8 mouse cellular contexts compared by ENCODE assay signal in the genomic region with DNA sequence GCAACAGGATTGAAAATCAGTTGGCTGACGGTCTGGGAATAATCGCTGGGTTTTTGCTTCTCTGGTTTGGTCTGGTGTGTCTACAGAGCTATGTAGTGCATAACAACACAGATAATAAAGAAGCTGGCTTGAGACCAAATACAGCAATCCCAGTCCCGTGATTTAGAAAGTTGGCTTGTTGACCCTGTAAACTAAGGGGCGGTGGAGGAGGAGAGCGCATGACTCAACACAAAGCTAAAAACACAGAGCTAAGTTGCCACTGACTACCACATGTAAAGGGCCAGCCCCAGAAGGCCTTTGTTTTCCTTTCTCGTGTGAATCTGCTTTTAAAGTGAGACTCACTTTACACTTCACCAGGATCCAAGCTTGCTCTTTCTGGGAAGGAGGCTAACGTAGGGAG. TPM values are rescaled to one million over a fixed set of nuclear protein-coding genes. Genes with fewer than 3 reads are reported as not detected.
DNase-seq lines count a peak whose midpoint lies in the region; ATAC-seq and TF ChIP-seq lines count a peak whose summit lies in the region.

No protein-coding gene starts in this region.

- H3K27me3 ChIP-seq in liver, embryonic 15.5 days: no peaks in the 10 kb centered on the region

- no peak for TF ChIP-seq CTCF in gastrocnemius, adult 2 months (IDR thresholded peaks at IDR 0.05)

- H3K36me3 ChIP-seq in liver, embryonic 15.5 days (replicated peaks): no peaks in the 10 kb centered on the region

- H3K4me1 ChIP-seq in liver, embryonic 15.5 days (replicated peaks): peaks cover 48% of the 10 kb centered on the region

- H3K9me3 ChIP-seq in liver, embryonic 15.5 days (replicated peaks): no peaks in the 10 kb centered on the region

- DNase-seq in gastrocnemius, adult 2 months: peak; percentile 52
- no peak for DNase-seq in gastrocnemius, postnatal 10 days
- peak; percentile 53 for DNase-seq in adrenal gland, postnatal 10 days
- DNase-seq in heart, postnatal 10 days: peak; percentile 82 to 83
- DNase-seq in ovary, postnatal 36 days (ENCODE audit: low spot score): peak; percentile 53
- DNase-seq in cerebellum, postnatal 14 days: no peak

- H3K9ac ChIP-seq in liver, embryonic 15.5 days: no peak overlapping the region

- no peak overlapping the region for H3K4me2 ChIP-seq in liver, embryonic 15.5 days

- intact Hi-C loops in gastrocnemius, adult 2 months (cut with DNase I): loop anchor here (5.0 kb wide), 1 partner anchor 84 kb away; no protein-coding TSS in a partner anchor
- intact Hi-C loops in heart, postnatal 10 days (cut with DNase I): no loop called here

- no peak overlapping the region; the same call in 1 of the 2 replicates for H3K4me3 ChIP-seq in gastrocnemius, adult 2 months
- no peak overlapping the region for H3K4me3 ChIP-seq in liver, embryonic 15.5 days (replicated peaks)

- 52% methylated on average over 7 of the region's 7 CpGs for WGBS in liver, embryonic 15.5 days (ENCODE audit: insufficient replicate concordance)

- ATAC-seq in liver, embryonic 15.5 days (ENCODE audit: insufficient read depth): no peak
- no peak for ATAC-seq in frontal cortex, adult (ENCODE audit: low TSS enrichment)

- H3K27ac ChIP-seq in gastrocnemius, adult 2 months: peak overlapping the region; percentile 100
- peak overlapping the region; percentile 24 for H3K27ac ChIP-seq in liver, embryonic 15.5 days (replicated peaks)

RNA-seq across cellular contexts. Expression of a gene that starts 3.5 kb away (rescaled TPM):
- total RNA-seq in gastrocnemius, adult 2 months (2021): 100 to 1,000 TPM; 255 to 336 TPM
- total RNA-seq in gastrocnemius, postnatal 10 days (2021): 100 to 1,000 TPM; 408 to 439 TPM
- total RNA-seq in adrenal gland, postnatal 10 days (2021): 100 to 1,000 TPM; 788 to 894 TPM
- total RNA-seq in heart, postnatal 10 days (2021): 100 to 1,000 TPM; 625 to 643 TPM
- polyA plus RNA-seq in liver, embryonic 15.5 days (2015; fragmentation: Nextera tagmentation; extraction: Ambion mirVana): 524 and 538 TPM in 2 replicates

Comparison
In these comparisons a context has a peak if more than half of its experiments do, and no peak if none do; other contexts are left out.
1. DNase-seq: peak in gastrocnemius, adult 2 months (single experiment), adrenal gland, postnatal 10 days (single experiment), heart, postnatal 10 days (2 of 2) and ovary, postnatal 36 days (single experiment); none in gastrocnemius, postnatal 10 days (single experiment) and cerebellum, postnatal 14 days (0 of 2).